Mouse (Mus musculus) urinary bladder, postnatal 25 days (tissue): ENCODE measurements around the gene Klhl32.
"Not testable (repeated sequence)": the region's sequence is repeated elsewhere in the genome, so short reads cannot be mapped to it uniquely, and the experiment has no call there.

ENCODE experiments used
- DNase-seq: peaks from one replicate; pipeline ENCODE4 v3.0.0; 2022; ENCODE audit warnings: low spot score

Gene Klhl32

DNA sequence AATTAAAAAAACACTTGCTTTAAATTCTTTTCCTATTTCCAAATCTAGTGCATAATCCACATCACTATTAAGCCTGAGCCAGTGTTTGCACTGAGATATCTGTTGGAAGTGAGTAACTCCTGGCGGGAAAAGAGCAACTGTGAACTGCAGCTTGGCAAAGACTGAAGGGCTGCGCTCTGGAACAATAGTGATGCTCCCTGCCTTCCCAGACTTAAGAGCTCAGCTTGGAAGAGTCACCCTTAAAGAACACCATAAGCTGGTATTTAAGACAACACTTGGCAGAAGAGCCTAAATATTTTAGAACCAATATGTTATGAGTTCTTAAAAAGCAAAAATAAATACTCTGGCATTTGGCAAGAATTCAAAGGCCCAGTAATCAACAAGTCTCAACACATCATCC, 55.7 kb downstream of the Klhl32 start:
- no peak for DNase-seq

DNA sequence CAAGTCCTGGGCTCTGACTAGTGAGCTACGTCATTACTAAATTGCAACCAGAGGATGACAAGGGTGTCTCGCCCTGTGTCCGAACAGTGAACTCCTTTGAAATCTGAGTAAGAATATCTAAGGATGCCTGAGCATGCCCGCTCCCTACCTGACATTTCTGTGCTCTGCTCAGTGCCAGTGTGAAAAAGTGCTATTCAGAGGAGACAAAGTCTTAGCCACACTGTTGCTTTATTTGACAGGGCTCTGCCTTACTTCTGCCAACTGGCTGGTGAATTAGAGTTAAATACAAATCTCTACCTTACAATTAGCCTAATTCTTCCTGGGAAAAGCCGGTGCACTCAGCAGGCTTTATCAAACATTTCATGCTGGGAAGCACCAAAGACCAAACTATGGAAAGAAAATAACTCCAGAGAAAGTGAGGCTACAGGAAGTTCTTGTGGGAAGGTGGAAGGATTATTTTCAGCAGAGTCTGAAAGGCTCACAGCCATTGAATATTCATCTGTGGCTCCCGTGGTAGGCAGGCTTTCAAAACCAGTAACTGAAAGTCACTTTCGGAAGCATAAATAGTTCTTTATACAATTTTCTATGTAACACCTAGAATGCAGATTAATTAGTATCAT, 57.1 kb downstream of the Klhl32 start:
- no peak for DNase-seq

DNA sequence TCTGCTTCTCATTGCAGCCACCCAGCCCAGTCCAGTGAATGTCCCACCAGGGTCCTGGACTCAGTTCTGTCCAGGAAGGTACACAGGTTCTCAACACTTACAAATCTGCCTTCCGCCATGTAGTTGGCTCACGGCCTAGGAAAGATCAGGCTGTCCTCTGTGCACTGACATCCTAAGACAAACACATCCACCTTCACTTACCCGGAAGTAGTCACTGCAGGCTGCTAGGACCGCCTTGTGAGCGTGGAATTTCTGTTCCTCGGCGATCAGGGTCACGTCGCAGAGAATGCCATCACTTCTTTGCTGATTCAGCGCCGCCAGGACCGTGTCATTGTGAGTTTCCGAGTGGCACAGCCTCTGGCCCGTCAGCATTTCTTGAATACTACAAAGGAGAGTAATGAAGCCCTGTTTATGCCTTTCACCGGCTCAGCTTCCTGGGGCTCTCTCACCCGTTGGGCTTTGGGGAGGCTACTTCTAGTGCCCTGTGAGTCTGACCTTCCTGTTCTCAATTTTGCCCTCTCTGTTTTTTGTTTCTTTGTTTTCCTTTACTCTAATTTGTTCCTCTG, 58.4 kb downstream of the Klhl32 start:
- DNase-seq = no peak

DNA sequence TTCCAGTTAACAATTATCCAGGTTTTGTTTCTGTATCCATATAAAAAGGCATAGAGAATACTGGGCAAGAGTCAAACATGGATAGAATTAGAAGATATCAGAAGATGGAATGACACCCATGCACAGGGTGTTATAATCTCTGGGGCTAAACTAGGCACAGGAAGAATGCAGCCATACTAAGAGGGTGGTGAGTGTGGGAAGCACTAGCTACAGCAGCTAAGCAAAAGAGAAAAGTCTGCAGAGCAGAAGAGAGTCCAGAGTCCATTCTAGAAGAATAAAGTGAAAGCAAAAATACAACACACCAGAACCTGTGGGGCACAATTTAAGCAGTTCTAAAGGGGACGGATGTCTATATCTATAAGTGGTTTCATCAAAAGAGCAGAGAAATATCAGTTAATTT, 61.6 kb downstream of the Klhl32 start:
- no peak for DNase-seq

DNA sequence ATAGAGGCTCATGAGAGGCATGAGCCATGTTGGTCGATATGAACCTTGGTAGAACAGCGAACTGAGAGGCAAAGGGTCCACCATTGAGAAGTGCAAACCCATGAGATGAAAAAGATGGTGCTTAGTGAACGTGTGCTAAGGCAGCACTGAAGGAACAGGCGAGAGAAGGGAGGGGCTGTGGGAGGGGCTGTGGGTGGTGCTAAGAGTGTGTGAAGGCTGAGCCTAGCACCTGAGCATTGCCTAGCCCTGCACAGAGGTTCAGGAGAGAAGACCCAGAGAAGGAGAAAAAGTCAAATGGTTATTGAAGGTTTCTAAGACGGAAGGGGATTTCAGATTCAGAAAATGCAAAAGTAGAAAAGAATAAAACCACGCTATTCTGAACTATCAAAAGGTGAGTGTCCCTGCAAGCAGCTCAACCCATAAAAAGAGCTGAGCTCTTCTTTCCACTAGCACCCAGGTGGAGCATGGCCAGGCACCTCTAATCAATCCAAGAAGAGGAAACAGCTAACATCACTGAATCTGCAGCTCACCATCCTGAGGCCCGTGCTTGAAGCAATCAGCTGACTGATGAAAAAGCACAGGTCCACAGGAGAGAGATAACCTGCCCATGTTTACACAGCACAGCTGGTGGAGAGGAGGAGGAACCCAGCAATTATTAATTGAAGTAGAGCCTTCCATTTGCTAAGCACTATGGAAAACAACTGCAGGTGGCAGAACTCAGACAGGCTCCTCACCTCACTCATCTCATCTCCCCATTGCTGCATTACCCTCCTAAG, 65.0 kb downstream of the Klhl32 start:
- DNase-seq = no peak

DNA sequence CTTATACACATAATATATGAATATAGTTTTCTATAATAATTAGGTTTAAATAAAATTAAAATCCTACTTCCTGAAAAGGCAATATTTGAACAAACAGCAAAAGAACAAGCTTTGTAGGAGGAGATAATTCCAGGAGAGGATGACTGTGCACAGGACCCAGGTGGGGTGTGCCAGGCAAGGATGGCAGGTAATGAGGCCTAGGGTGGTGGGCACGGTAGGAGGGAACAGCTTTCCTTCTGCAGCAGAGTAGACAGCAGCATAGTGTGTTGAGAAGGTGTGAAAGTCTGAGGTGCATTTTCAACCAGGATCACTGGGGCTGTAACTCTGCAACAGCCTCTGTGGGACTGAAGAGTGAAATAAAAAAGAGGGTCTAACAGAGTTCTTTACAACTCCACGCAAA, 85.0 kb downstream of the Klhl32 start:
- DNase-seq = no peak

DNA sequence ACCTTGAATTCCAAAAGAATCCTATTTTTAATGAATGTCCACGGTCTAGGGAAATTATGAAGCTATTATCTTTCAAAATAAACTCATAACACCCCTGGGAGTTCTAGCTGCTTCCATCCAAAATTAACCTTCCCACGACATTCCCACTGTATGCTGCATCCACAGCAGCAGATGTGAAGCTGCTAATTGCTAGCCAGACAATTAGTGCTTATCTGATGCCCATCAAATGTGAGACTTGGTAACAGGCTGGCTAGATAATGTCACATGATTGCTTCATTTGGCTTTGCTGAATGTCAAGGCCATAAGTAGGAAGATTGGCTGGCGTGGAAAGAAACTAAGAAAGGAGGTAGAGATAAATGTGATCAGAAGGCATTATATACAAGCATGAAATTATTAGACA, 85.5 kb downstream of the Klhl32 start:
- no peak for DNase-seq

DNA sequence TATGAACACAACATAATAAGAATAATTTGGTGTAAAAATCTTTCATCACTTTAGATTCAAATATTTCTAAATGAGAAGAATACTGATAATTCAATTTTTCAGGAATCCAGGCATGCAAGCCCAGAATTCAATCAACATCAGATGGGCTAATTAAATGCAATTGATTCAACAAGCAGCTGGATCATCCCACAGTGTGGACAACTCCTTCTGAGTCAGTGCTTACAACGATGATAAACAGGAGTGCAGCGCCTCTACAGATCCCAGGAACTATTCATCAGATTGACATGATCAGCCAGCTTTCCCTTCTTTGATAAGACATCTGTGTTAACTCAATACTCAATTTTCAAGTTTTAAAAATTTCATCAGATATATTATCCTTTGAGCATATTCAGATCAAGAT, 86.4 kb downstream of the Klhl32 start:
- no peak for DNase-seq

DNA sequence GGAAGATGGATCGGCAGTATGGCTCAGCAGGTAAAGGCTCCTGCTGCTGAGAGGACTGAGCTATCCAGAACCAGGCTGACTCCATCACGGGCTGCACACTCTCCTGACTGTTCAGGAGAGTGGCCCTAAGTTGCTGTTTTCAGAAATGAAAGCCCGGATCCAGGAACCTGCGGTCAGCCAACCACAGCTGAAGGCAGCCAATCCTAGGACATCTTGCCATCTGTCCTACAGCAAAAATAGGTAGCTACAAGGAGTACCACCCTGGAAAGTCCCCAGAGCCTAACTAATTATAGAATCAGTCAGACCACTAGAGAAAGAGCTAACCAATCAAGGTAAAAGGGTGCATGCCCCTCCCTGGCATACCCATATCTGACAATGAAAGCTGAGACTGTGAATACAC, 87.5 kb downstream of the Klhl32 start:
- no peak for DNase-seq

DNA sequence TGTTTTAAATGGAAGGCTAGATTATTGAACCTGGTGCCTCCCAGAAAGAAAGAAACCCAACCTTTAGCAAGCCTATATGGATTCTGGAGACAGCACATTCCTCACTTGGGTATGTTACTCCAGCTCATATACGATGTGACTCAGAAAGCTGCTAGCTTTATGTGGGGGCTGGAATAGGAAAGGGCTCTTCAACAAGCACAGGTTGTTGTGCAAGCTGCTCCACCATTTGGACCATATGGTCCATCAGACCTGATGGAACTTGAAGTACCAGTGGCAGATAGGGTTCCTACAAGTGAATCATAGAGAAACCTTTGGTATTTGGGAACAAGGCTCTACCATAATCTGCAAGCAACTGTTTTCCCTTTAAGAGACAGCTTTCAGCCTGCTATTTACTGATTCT, 92.0 kb downstream of the Klhl32 start:
- no peak for DNase-seq

DNA sequence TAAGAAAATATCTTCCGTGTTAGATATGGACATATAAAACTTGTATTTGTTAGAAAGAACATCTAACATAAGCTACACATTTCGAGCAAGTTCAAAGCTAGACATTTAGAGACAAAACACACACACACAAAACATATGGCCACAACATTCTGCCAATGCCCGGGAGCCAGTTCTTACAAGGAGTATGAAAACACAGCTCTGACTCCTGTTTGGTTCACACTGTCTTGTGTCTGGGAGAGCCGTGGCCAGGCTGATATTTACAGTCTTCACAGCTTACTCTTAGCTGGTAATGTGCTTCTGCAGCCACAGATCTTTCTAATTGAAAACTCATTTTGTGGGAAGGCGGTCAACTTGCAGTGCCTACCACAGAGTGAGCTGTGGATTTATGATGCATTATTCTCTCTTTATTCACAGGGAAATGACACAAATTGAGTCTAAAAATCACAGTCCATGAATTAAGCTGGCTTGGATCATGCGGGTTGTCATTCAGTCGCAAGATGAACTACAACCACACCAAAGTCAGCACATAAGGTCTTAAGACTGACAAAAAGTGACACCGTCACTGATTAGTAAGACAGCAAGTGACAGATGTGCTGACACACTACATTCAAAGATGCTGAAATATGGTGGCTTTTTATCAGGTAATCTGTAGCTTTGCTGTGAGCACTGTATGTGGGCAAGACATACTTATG, 98.3 kb downstream of the Klhl32 start:
- no peak for DNase-seq

DNA sequence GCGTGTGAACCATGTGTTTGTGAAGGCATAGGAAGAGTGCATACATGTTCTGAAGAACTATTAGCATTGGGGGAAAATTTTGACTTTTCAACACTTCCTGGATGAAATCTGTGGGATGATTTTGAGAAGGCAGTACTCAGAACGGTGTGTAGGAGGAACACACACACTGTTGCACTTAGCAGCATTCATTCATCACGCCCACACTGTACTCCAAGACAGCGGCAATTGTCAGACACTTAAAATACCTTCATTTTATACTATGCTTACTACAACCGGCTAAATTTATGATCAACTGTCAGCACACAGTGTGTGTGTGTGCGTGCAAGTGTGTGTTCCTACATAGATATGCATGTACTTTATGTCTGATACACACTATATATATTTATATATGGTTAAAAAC, 113.8 kb downstream of the Klhl32 start:
- DNase-seq = no peak

DNA sequence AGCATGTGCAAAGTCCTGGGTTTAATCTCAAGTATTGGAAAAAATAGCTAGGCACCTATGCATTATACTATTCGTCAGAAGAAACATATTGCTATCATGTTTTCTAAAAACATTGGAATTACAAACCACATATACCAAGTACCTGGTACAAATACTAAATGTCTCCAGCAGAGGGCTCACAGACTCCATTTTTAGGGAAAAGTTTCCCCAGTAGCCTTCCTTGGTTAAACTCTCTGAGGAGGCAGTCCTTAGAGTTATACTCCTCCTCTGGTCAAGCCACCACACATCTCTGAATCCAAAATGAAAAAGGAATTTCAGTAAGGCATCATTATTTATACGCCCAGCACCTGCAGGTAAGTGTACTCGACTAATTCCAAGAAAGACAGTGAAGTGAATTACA, 130.1 kb downstream of the Klhl32 start:
- peak; percentile 47 for DNase-seq

DNA sequence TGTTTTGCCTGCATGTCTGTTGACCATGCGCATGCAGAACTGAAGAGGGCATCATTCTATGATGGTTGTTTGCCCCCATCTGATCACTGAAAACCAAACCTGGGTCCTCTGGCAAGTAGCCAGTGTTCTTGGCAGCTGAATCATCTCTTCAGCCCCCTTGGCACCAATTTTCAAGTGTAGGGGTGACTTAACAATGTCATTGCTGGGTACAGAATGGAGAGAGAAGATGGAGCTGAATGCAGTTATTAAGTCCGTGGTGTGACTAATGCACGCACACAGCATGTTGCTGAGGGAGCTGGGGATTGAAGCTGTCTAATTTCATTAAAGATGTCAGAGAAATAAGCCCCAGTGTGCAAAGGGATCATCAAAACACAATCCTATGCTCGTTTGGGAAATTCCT, 135.4 kb downstream of the Klhl32 start:
- no peak for DNase-seq

DNA sequence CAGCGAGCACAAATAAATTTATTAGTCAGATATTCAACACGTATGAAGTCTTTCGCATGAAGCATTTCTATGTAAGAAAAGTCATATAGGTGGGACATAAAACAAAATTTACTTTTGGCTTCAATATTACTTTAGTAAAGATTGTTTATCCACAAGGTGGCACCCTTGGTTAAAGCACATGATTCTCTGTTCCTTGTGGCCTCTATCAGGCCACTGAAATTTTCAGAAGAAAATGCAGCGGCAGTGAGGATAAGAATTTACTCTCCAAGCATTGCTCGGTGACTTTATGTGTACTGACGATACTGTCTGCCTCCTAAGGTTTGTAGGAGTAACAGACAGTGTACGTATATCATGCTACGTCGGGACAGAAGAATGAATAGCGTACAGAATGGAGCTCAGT, 136.6 kb downstream of the Klhl32 start:
- DNase-seq = no peak

DNA sequence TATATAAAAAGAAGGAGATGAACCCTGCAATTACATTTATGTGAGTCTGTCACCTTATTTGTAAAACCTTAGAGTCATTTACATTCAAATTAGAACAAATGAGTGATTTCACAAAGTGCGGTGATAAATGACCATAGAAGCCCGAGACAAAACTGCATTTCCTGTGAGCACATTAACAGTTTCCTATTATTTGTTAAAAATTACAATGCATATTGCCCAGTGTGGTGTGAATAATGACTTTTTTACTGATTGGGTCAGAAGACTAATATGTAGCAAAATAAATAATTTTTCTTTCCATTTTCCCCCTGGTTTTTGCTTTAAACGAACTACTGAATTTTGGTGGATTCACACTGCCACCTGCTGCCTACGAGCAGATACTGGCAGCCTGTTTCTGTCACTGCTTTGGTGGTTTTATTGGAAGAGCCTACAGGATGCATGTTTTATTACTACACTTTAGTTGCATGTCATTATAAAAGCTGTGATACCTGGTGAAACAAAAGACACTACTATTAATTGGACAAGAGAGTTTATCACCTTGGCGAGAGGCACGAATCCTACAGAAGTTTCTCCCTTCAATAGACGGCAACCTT, 152.3 kb downstream of the Klhl32 start:
- DNase-seq = no peak

DNA sequence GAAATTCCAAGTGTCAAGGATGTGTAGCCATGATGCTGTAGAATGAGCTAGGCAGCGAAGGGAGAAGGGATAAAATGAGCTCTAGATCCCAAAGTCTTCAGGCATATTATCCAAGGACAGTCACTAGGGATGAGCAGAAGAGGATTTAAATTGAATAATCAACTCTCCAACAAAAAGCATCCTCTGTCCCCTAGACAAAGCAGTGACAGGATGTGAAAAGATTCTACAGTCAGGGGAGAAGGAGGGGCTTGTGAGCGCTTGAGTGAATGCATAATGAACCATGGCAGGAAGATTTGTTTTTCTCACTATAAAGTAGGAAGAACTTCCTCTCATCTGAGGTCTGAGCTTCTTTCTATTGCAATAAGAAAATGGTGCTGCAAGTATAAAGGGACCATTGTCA, 170.8 kb downstream of the Klhl32 start:
- DNase-seq = no peak

DNA sequence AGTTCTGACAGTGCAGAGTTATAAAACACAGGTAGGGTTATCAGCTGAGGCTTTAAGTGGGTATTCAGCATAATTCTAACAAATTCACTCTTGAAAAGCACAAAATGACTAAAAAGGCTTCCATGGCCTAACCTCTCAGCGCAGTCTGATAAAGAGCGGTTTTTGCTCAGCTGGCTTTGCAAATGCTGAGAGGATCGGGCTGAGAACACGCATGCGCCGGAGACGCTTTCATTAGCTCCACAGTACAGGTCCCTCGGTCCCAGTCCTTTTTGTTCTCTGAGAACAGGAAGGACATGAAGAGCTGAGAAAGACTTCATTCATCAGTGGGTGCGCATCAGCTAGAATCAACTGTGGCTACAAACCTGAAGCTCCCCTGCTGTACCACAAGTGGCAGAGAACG, 180.9 kb downstream of the Klhl32 start:
- DNase-seq = no peak

DNA sequence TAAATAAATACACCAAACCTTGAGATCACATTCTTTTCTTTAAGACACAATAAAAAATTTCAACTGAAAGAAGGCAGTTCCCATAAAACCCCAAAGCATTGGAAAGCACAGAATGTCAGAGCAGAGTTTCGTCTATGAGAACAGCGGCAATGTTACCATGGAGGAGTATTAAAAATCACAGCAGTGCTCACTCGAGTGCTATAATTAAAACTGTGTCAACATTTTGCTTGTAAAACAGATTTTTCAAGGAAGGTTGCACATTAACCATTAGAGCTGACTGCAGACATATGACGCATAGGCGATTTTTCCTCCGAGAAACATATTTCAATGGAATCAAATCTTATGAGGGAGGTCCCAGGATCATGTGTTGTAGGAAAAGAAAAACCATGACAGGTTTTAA, 191.7 kb downstream of the Klhl32 start:
- no peak for DNase-seq

DNA sequence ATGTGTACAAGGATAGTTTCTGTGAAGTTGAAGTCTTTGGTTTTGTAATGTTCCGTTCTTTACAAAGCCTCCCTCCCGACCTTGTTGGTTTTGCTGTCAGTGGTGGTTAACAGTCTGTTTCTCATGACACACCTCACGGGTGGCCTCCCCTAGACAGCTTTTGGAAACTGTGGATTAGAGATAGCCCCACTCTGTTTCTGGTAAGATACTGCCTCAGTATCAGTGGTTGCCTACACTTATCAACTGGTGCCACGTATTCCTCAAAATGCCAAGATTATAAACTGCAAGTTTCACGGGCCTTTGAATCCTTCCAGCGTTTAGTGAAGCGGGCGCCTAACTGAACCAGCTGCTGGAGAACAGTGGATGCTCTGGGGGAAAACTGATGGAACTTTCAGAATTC, 206.2 kb downstream of the Klhl32 start:
- not testable (repeated sequence) for DNase-seq

DNA sequence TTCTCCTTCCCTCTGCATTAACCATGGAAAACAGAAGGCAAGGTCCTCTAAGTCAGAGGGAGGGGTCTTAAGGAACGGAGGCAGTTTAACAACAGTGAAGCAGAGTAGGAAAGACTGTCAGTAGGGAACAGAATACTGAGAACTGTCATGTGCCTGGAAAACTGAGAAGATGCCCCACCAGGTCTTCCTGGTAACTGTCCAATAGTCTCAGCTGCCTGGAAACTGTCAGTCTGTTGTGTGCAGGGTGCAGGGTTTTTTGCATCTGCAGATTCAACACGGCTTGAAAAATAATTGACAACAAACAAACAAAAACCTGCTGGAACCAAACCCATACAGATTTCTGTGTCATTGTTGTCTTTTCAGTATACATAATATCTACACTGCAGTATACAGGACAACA, 208.6 kb downstream of the Klhl32 start:
- no peak for DNase-seq

DNA sequence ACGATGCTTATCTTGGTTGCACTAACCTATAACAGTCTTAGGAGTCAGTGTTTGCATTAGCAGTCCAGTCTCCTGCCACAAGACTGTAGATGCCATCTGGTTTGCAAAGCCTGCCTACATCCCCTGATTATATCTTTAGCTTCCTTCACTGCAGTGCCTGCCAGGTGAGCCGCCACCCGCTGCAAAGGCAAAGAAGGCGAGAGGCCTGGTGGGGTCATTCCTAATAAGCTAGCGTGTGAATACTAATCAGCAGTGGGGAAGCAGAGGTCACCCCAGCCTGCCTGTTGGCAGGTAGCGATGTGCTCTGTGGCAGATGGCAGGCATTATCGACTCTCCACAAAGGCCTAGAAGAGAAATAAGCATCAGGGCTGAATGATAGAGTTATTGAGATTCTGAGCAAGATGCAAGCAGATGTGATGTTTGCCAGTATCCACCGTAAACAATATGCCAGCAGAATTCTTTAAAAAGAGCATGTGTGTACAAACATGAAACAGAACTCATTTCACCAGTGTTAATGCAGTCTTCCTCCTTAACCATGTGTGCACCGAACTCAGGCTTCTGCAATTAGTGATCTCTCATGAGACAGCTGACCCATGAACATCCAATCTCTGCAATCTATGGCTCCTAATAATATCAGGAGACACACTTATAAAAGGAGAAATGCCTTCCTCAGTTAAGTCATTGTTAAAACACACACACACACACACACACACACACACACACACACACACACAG, 219.6 kb downstream of the Klhl32 start:
- DNase-seq = no peak
